Mouse (Mus musculus): ENCODE results near the gene Mgat3. TPM values are rescaled to one million over a fixed set of nuclear protein-coding genes. Genes with fewer than 3 reads are reported as not detected.
A peak's percentile ranks its signal among the peaks of the same experiment; 100 is the strongest.

Gene Mgat3
- total RNA-seq (2021), result 10 to 100 TPM; 80.4 to 83.1 TPM

DNA sequence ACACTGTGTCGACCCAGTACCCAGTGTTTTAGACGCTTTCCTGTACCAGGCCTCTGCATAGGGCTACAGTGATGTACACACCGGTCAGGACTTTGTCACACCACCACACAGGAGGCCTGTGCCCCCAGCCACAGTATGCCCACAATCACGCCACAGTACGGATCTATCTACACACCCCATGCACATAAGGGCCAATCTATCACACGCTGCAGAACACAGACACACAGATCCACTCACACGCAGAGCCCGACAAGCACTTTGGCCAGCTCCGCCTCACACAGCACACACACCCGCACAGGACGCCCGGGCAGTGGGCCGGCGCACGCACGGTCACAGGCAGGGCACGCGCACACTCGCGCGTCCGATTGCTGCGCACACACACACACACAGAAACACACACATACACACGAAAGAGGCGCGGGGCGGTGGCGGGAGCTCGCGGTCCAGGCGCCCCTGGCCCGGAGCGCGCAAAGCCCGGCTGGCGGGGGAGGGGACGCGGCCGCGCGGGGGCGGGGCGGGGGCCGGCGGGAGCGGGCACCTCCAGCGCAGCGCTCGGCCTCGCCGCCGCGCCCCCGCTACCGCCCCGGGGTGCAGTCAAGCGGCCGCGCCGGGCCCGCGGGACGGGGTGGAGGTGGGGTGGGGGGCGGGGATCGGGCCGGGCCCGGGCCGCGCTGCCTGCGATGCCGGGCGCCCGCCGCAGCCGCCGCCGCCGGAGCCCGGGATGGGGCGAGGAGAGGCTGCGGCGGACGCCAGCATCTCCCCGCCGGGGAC is at the start of gene Mgat3:
Gene Mgat3, plus strand, starts transcription at position 721 of the 771 bp plus-strand sequence.
- peak; percentile 63 for DNase-seq
- intact Hi-C loops (cut with DNase I), result no loop called here

DNA sequence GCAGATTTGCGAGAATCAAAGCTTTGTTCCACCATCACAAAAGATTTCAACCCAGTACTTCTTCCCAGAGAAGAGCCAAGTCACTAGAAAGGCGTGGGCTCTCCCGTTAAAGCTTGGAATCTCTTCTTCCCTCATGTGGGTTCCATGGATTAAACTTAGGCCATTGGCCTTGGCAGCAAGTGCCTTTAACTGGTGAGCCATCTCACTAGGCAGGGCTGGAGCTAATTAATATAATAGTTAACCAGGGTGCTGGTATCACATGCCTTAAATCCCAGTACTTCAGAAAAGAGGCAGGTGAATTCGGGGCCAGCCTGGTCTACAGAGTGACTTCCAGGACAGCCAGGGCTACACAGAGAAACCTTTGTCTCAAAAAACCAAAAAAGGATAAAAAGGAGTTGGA is 48.9 kb upstream of the Mgat3 start:
- no peak for DNase-seq
- intact Hi-C loops (cut with DNase I), result no loop called here

DNA sequence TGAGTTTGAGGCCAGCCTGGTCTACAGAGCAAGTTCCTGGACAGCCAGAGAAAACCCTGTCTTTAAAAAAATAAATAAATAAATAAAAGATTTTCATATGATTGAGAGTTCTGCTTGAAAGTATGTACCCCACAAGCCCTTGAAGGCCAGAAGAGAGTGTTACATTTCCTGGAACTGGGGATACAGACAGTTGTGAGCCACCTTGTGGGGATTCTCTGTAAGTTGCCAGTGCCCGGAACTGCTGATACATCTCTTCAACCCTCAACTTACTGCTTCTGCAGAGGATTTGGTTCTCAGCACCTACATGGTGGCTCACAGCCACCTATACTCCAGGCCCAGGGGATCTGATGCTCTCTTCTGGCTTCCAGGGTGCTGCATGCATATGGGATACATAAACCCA is 46.3 kb upstream of the Mgat3 start:
- intact Hi-C loops (cut with DNase I), result no loop called here
- DNase-seq, result no peak

- DNase-seq, result no peak
- intact Hi-C loops (cut with DNase I), result no loop called here
These were observed 43.5 kb upstream of the Mgat3 start for GRCm38 (mm10) chr15:80129982-80130381.

DNA sequence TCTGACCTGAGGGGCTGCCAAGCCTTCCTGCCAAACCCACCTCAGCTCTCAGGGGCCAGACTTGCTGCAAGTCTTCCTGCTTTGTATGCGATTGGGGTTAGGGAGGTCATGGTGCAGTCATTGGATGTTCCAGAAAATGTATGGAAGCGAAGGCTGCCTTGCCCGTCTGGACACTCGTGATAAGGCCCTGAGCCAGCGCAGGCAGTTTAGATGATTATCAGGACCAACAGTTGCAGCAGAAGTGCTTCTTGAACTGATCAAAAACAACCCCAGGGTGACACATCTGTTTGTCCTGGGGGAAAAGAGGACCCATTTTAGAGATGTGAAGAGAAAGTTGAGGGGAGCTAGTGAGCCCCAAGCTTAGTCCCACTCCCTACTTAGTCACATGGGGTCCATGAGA is 42.8 kb upstream of the Mgat3 start:
- intact Hi-C loops (cut with DNase I), result no loop called here
- no peak for DNase-seq

DNA sequence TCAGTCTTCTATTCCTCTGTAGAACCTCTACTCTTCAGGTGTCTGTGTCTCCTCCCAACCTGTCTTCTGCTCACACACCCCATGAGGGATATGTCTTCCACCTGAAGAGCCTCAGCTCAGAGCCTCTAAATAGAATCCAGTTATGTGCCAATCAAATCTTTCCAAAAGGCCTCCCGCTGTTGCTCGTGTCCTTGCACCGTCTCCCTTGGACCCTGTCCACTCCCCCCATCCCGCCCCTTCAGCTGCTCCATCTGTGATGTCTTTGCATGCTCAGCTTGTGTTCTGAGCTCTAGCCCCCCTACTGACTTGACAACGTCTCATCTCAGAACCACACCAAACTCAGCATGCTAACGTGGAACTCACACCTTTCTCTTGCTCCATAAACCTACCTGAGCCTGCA is 42.1 kb upstream of the Mgat3 start:
- intact Hi-C loops (cut with DNase I), result no loop called here
- DNase-seq, result peak; percentile 48

GRCm38 (mm10) chr15:80132452-80132851 is 41.1 kb upstream of the Mgat3 start:
- intact Hi-C loops (cut with DNase I), result no loop called here
- no peak for DNase-seq

GRCm38 (mm10) chr15:80132993-80133586 is 40.4 kb upstream of the Mgat3 start, which contains the start of gene Tab1:
Gene Tab1 (plus strand): TSS chr15:80133127.
- intact Hi-C loops (cut with DNase I), result no loop called here
- DNase-seq, result peak; percentile 95

- intact Hi-C loops (cut with DNase I), result no loop called here
- DNase-seq, result no peak
These were observed 39.7 kb upstream of the Mgat3 start for GRCm38 (mm10) chr15:80133682-80134449.

DNA sequence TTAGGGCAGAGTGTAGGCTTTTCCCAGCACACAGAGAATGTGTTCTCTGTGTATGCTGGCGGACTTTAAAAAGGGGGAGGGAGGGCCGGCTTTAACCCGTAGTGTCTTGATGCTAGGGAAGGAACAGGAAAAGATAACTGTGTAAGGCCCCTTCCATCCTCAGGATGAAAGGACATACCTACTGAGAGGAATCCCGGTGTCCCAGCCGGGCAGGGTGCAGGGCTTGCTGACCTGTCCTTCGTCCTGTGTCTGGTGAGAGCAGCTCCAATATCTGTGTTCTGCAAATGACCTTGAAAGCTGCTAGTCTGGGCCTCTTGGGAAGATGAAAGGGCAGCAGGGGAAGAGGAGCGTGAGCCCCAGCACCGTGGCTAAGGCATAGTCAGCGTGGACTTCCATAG is 39.1 kb upstream of the Mgat3 start:
- DNase-seq, result no peak
- intact Hi-C loops (cut with DNase I), result no loop called here

DNA sequence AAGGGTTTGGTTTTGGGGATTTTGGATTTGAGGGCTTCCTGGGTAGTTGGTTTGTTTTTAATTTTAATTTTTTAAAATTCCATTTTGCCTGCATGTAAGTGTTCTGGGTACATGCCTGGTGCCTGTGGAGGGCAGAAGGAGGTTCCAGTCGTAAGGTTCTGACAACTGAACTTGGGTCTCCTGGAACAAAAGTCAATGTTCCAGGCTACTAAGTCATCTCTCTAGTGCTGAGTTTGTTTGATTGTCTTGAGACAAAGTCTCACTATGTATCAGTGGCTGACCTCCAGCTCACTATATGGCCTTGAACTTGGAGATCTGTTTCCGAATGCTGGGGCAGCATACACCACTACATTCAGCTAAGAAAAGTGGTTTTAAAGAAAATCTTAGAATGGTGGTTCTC is 38.0 kb upstream of the Mgat3 start:
- no peak for DNase-seq
- intact Hi-C loops (cut with DNase I), result no loop called here

- DNase-seq, result no peak
- intact Hi-C loops (cut with DNase I), result no loop called here
These were observed 36.9 kb upstream of the Mgat3 start for GRCm38 (mm10) chr15:80136645-80137044.

- no peak for DNase-seq
- intact Hi-C loops (cut with DNase I), result no loop called here
These were observed 35.4 kb upstream of the Mgat3 start for GRCm38 (mm10) chr15:80137945-80138791.

DNA sequence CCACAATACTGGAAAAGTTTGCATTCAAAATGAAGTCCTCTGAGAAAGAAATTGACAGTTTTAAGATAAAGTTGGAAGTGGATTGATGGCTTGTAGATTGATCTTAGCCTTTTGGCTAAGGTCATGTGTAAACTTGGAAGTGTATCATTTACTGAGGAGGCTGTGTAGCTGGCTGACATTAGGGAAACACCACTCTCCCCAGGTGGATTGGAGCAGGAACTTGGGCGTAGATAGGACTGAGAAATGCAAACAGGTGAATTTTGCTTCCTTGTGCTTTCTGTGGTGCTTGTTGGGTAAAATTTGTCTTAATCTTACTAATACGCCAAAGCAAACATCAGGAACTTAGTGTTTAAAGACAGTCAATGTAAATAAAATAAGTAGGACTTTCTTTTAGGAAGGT is 33.2 kb upstream of the Mgat3 start:
- no peak for DNase-seq
- intact Hi-C loops (cut with DNase I), result no loop called here

- no peak for DNase-seq
- intact Hi-C loops (cut with DNase I), result no loop called here
These were observed 32.6 kb upstream of the Mgat3 start for GRCm38 (mm10) chr15:80140878-80141277.

DNA sequence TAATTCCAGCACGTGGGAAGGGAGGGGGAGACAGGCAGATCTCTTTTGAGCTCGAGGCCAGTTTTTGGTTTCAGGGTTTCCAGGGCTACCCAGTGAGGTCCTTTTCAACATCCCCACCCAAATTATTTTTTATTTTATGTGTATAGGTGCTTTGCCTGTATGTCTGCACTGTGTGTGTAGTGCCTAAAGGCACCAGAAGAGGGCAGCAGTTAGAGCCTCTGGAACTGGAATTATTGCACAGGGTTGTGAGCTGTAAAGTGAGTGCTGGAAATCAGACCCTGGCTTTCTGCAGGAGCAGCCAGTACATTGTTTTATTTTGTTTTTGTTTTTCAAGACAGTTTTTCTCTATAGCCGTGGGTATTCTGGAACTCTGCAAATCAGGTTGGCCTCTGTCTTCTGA is 31.4 kb upstream of the Mgat3 start:
- DNase-seq, result no peak
- intact Hi-C loops (cut with DNase I), result no loop called here

DNA sequence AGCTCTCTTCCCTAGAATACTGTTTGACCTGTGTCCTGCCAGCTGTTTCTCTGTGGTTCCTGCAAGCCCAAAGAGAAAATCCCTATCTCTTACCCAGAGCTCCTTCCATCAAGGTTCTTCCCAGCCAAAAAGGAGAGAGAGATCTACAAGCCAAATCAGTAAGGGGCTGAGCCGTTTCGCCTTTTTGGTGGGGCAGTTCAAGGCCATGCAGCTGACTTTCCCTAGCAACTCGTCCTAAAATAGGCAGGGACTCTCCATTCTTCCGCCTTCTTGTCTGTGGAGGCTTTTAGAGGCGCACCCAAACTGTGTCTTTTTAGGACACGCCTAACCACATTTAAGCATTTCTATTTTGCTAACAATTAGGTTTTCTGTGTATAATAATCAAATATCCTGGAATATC is 29.8 kb upstream of the Mgat3 start:
- intact Hi-C loops (cut with DNase I), result no loop called here
- DNase-seq, result no peak

GRCm38 (mm10) chr15:80145397-80145796 is 28.1 kb upstream of the Mgat3 start:
- intact Hi-C loops (cut with DNase I), result no loop called here
- DNase-seq, result no peak

- intact Hi-C loops (cut with DNase I), result no loop called here
- no peak for DNase-seq
These were observed 27.4 kb upstream of the Mgat3 start for GRCm38 (mm10) chr15:80146153-80146552.

DNA sequence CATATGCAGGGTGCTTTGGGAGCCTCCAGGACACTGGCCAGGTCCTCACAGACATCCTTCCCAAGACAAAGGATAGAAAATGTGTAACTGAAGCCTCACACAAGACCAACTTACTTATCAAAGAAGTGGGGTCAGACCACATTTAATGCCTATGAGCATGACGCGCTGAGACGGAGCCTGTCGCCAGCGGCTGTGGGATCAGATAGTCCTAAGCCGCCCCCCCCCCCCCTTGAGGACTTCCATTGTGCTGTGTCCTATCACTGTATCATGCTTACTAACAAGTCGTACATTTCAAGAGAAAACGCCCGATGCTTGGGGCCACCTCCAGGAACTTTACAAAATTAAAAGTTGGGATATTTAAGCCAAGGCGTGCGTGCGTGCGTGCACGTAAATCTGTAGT is 26.4 kb upstream of the Mgat3 start:
- intact Hi-C loops (cut with DNase I), result no loop called here
- DNase-seq, result no peak

DNA sequence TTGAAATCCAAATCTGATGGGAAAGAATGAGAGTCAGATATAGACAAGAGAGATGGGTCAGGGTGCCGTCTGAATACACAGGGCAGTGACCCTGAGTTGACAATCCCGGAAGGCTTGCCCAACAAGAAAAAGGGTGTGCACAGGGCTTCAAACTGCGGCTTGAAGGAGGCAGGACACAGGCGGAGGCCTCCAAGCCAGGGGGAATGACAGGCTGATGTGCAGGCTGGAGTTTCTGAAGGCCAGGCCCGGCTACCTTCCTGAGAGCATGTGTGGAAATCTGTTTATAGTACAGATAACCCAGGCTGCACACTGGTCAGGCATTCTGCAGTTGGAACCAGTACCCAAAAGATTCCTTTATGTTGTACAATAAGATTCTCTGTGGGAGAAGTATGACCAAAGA is 26.0 kb upstream of the Mgat3 start:
- no peak for DNase-seq
- intact Hi-C loops (cut with DNase I), result no loop called here

Data from left cerebral cortex, postnatal 4 days (tissue).